Mouse (Mus musculus) embryonic facial prominence, embryonic 14.5 days (tissue): ENCODE data around the gene Lin28a. TPM values are rescaled to one million over a fixed set of nuclear protein-coding genes. Genes with fewer than 3 reads are reported as not detected.

Source experiments
- ATAC-seq: fragments of 200-750 bp; cut with Nextera tagmentation; 2 replicates; pipeline ENCODE4 v1.8.0; 2017; ENCODE audit warnings: low read depth, moderate number of reproducible peaks, moderate TSS enrichment
- DNase-seq: peaks from one replicate; pipeline ENCODE4 v3.0.0-alpha.2; 2015; ENCODE audit warnings: low spot score
- H3K27ac ChIP-seq: fragments of 300-500 bp; sonication (generic); replicated peaks from 2 replicates; pipeline ENCODE4 v1.5.1; 2014; ENCODE audit warnings: low read depth, mild to moderate bottlenecking, low read length, moderate library complexity
- H3K27me3 ChIP-seq: fragments of 300-500 bp; sonication (generic); replicated peaks from 2 replicates; pipeline ENCODE4 v1.6.1; 2014; ENCODE audit warnings: low read length; ENCODE audit not compliant: control insufficient read depth, insufficient read depth
- H3K36me3 ChIP-seq: fragments of 300-500 bp; sonication (generic); 2 replicates; pipeline ENCODE4 v1.6.1; 2014; ENCODE audit warnings: low read length, mixed read lengths; ENCODE audit not compliant: control insufficient read depth, insufficient read depth
- H3K4me1 ChIP-seq: fragments of 300-500 bp; sonication (generic); 2 replicates; pipeline ENCODE4 v1.6.1; 2014; ENCODE audit warnings: antibody characterized with exemption, low read length; ENCODE audit not compliant: control insufficient read depth, insufficient read depth
- H3K4me2 ChIP-seq: fragments of 300-500 bp; sonication (generic); 2 replicates; pipeline ENCODE4 v1.6.1; 2014; ENCODE audit warnings: low read depth, mild to moderate bottlenecking, low read length, moderate library complexity, mixed read lengths
- H3K4me3 ChIP-seq: fragments of 300-500 bp; sonication (generic); 2 replicates; pipeline ENCODE4 v1.5.1; 2014; ENCODE audit warnings: low read depth, mild to moderate bottlenecking, low read length
- H3K9ac ChIP-seq: fragments of 300-500 bp; sonication (generic); 2 replicates; pipeline ENCODE4 v1.6.1; 2014; ENCODE audit warnings: low read depth, mild to moderate bottlenecking, low read length, moderate library complexity, mixed read lengths
- H3K9me3 ChIP-seq: fragments of 300-500 bp; sonication (generic); 2 replicates; pipeline ENCODE4 v1.6.1; 2016; ENCODE audit warnings: low read length; ENCODE audit not compliant: control insufficient read depth
- WGBS: fragments of 180-500 bp; shearing (Covaris S2); extraction: QIAGEN DNeasy Blood & Tissue Kit; methylation state at CpG from one replicate; pipeline ENCODE4 v1.1.7; 2014; 5-methylcytosine and 5-hydroxymethylcytosine counted together
- polyA plus RNA-seq: library from polyadenylated mRNA; unstranded; fragments of >200 nt; fragmentation: Nextera tagmentation; extraction: Ambion mirVana; gene quantifications from 2 replicates; pipeline ENCODE4 v1.2.1, GENCODE M21; 2014

Lin28a gene
- polyA plus RNA-seq, 1 experiment from 2014 or later: not detected

- Histone ChIP-seq H3K9me3 (no peaks in the 10 kb centered on the region), H3K9ac (no peak overlapping the region), H3K4me2 (no peak overlapping the region), H3K4me1 (no peaks in the 10 kb centered on the region), H3K27me3 (no peaks in the 10 kb centered on the region), H3K36me3 (no peaks in the 10 kb centered on the region), H3K27ac (no peak overlapping the region), H3K4me3 (no peak overlapping the region)
- WGBS: 4% methylated on average over 16 of the region's 16 CpGs
- peak; percentile 18; the same call in 1 of the 2 replicates for ATAC-seq
- peak; percentile 70 for DNase-seq
Measured at GRCm38 (mm10) chr4:134035953-134036352, 17.3 kb upstream of the Lin28a start.

GRCm38 (mm10) chr4:134025802-134026201 is 7.2 kb upstream of the Lin28a start:
- 28% methylated on average over 9 of the region's 9 CpGs for WGBS
- H3K4me1 ChIP-seq: no peaks in the 10 kb centered on the region
- no peak overlapping the region for H3K9ac ChIP-seq
- H3K36me3 ChIP-seq: no peaks in the 10 kb centered on the region
- DNase-seq: no peak
- no peaks in the 10 kb centered on the region for H3K9me3 ChIP-seq
- no peaks in the 10 kb centered on the region for H3K27me3 ChIP-seq
- ATAC-seq: no peak
- H3K27ac ChIP-seq: no peak overlapping the region
- no peak overlapping the region for H3K4me3 ChIP-seq
- H3K4me2 ChIP-seq: no peak overlapping the region

GRCm38 (mm10) chr4:134020621-134021020 is 2.0 kb upstream of the Lin28a start:
- 4% methylated on average over 11 of the region's 11 CpGs for WGBS
- DNase-seq (peak; percentile 73), ATAC-seq (no peak)
- peaks cover 9% of the 10 kb centered on the region for H3K4me1 ChIP-seq
- H3K4me2 ChIP-seq: no peak overlapping the region
- H3K9ac ChIP-seq: no peak overlapping the region
- H3K9me3 ChIP-seq: no peaks in the 10 kb centered on the region
- H3K36me3 ChIP-seq: no peaks in the 10 kb centered on the region
- no peak overlapping the region for H3K4me3 ChIP-seq
- peaks cover 41% of the 10 kb centered on the region for H3K27me3 ChIP-seq
- no peak overlapping the region for H3K27ac ChIP-seq

- no peak overlapping the region for H3K27ac ChIP-seq
- H3K27me3 ChIP-seq: peaks cover 41% of the 10 kb centered on the region
- no peak overlapping the region for H3K9ac ChIP-seq
- H3K9me3 ChIP-seq: no peaks in the 10 kb centered on the region
- no peaks in the 10 kb centered on the region for H3K36me3 ChIP-seq
- no peak overlapping the region for H3K4me3 ChIP-seq
- ATAC-seq: no peak; the same call in 1 of the 2 replicates
- DNase-seq: no peak
- H3K4me2 ChIP-seq: no peak overlapping the region
- 3% methylated on average over 16 of the region's 16 CpGs for WGBS
- H3K4me1 ChIP-seq: peaks cover 9% of the 10 kb centered on the region
Measured at GRCm38 (mm10) chr4:134019641-134020351, 1.2 kb upstream of the Lin28a start.

- WGBS: 10% methylated on average over 2 of the region's 10 CpGs
- no peaks in the 10 kb centered on the region for H3K36me3 ChIP-seq
- peaks cover 41% of the 10 kb centered on the region for H3K27me3 ChIP-seq
- no peak overlapping the region for H3K4me3 ChIP-seq
- peaks cover 9% of the 10 kb centered on the region for H3K4me1 ChIP-seq
- H3K4me2 ChIP-seq: no peak overlapping the region
- no peak; the same call in 1 of the 2 replicates for ATAC-seq
- DNase-seq: no peak
- no peak overlapping the region for H3K27ac ChIP-seq
- H3K9me3 ChIP-seq: no peaks in the 10 kb centered on the region
- no peak overlapping the region for H3K9ac ChIP-seq
Measured at GRCm38 (mm10) chr4:134019210-134019609, 569 bp upstream of the Lin28a start.

GRCm38 (mm10) chr4:134018038-134018778 is 433 bp downstream of the Lin28a start:
- Histone ChIP-seq H3K9ac (no peak overlapping the region), H3K27ac (no peak overlapping the region), H3K36me3 (no peaks in the 10 kb centered on the region), H3K4me2 (peak overlapping the region; percentile 38), H3K27me3 (peaks cover 41% of the 10 kb centered on the region), H3K4me1 (peaks cover 9% of the 10 kb centered on the region), H3K4me3 (peak overlapping the region; percentile 23), H3K9me3 (no peaks in the 10 kb centered on the region)
- 0% methylated on average over 33 of the region's 46 CpGs for WGBS
- DNase-seq (no peak), ATAC-seq (0 out of 2 replicates have a peak, but pooled peaks have one; percentile 18)

- Histone ChIP-seq H3K4me2 (peak overlapping the region; percentile 38; the same call in 1 of the 2 replicates), H3K9me3 (no peaks in the 10 kb centered on the region), H3K9ac (no peak overlapping the region), H3K27me3 (peaks cover 41% of the 10 kb centered on the region), H3K4me1 (peaks cover 9% of the 10 kb centered on the region), H3K27ac (no peak overlapping the region), H3K4me3 (peak overlapping the region; percentile 23), H3K36me3 (no peaks in the 10 kb centered on the region)
- DNase-seq (no peak), ATAC-seq (no peak)
- 4% methylated on average over 18 of the region's 21 CpGs for WGBS
Measured at GRCm38 (mm10) chr4:134017201-134017865, 1.3 kb downstream of the Lin28a start.

GRCm38 (mm10) chr4:134016767-134017166 is 1.9 kb downstream of the Lin28a start:
- no peak overlapping the region for H3K27ac ChIP-seq
- H3K4me2 ChIP-seq: no peak overlapping the region
- H3K27me3 ChIP-seq: peaks cover 41% of the 10 kb centered on the region
- H3K36me3 ChIP-seq: no peaks in the 10 kb centered on the region
- no peak for DNase-seq
- H3K4me1 ChIP-seq: peaks cover 9% of the 10 kb centered on the region
- no peak overlapping the region for H3K9ac ChIP-seq
- WGBS: 0% methylated on average over 8 of the region's 8 CpGs
- H3K4me3 ChIP-seq: no peak overlapping the region
- no peaks in the 10 kb centered on the region for H3K9me3 ChIP-seq
- ATAC-seq: no peak
